Mouse (Mus musculus) gastrocnemius, postnatal 25 days (tissue): ENCODE data around the gene Cnn1. TPM values are rescaled to one million over a fixed set of nuclear protein-coding genes. Genes with fewer than 3 reads are reported as not detected.

ENCODE experiments used
- DNase-seq: peaks from one replicate; pipeline ENCODE4 v3.0.0; 2022
- microRNA-seq, 2 experiments: library from miRNA; unstranded; fragments of <30 nt; microRNA quantifications; one replicate each; pipeline ENCODE4 v1.2.0; 2021; ENCODE audit warnings: borderline replicate concordance in 2 of 2
- total RNA-seq, 2 experiments: library from RNA; stranded (reverse); gene quantifications; 1 replicate in 1 of 2; 2 replicates in 1 of 2; pipeline ENCODE4 v1.2.3; 2021

Gene Cnn1
- total RNA-seq, 2 experiments from 2014 or later: 4.2 to 8.1 TPM

DNA sequence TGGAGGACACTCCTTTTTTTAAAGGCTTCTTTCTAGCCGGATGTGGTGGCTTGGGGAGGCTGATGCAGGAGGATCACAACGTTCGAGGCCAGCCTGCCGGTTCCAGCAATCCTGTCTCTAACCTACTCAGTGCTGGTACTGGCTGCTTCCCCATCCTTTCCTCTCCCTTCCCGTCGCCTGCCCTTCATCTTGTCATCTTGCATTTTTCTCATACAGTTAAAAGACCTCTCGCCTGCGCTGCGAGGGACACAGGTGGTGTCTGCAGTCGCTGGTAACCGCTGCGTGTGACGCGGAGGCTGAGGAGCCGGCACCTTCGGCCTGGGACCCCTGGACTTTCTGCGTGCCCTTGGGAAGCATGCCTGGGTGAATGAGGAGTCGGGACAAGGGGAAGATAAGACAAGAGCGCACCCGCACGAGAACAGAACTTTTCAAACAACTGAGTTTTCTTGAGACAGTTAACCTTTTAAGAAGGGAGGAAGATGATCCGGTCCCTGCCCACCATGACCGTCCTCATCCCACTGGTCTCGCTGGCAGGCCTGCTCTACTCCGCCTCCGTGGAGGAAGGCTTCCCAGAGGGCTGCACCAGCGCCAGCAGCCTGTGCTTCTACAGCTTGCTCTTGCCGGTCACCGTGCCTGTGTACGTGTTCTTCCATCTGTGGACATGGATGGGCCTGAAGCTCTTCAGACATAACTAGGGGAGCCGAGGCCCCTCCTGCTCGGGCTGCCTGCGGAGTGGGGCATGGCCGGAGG, 58.7 kb downstream of the Cnn1 start:
- DNase-seq: no peak

Small RNA genes lying within 50 kb of the gene (microRNA-seq; reads per million reads assigned to microRNA genes)
- 0 to 0.26 reads per million in 2 experiments for gene Mir7084

Other genes starting within 250 kb of the Cnn1 start
- 10 to 100 TPM; 10.7 to 14.7 TPM for gene Dock6, start 246.6 kb upstream of the Cnn1 start, total RNA-seq
- 1 to 10 TPM; 3.4 to 6.0 TPM for gene Rab3d, start 181.0 kb upstream of the Cnn1 start, total RNA-seq
- under 1 TPM; 0.38 to 0.51 TPM for gene Ccdc159, start 171.7 kb upstream of the Cnn1 start, total RNA-seq
- 10 to 100 TPM in 1 of 2 experiments, 1 to 10 TPM in 1; 8.6 to 14.6 TPM for gene Tmem205, start 171.7 kb upstream of the Cnn1 start, total RNA-seq
- under 1 TPM; 0.56 to 0.83 TPM for gene Plppr2, start 162.2 kb upstream of the Cnn1 start, total RNA-seq
- gene Swsap1, start 143.5 kb upstream of the Cnn1 start, total RNA-seq: 1 to 10 TPM; 1.6 to 2.7 TPM
- gene Epor, start 135.7 kb upstream of the Cnn1 start, total RNA-seq: under 1 TPM; 0.20 to 0.59 TPM
- gene Rgl3, start 109.8 kb upstream of the Cnn1 start, total RNA-seq: under 1 TPM; 0.33 to 0.83 TPM
- not detected for gene Ccdc151, start 96.6 kb upstream of the Cnn1 start, total RNA-seq
- 10 to 100 TPM; 24.1 to 35.3 TPM for gene Prkcsh, start 96.4 kb upstream of the Cnn1 start, total RNA-seq
- under 1 TPM in 1 of 2 experiments, not detected in 1; 0.11 TPM for gene Elavl3, start 47.2 kb upstream of the Cnn1 start, total RNA-seq
- gene Gm49318, start 28.0 kb upstream of the Cnn1 start, total RNA-seq: not detected
- 1 to 10 TPM; 2.5 to 2.6 TPM for gene Zfp653, start 27.8 kb upstream of the Cnn1 start, total RNA-seq
- 10 to 100 TPM; 79.5 to 83.6 TPM for gene Ecsit, start 13.8 kb upstream of the Cnn1 start, total RNA-seq
- 10 to 100 TPM; 36.5 to 38.9 TPM for gene Elof1, start 18.0 kb downstream of the Cnn1 start, total RNA-seq
- gene Acp5, start 36.5 kb downstream of the Cnn1 start, total RNA-seq: 1 to 10 TPM in 1 of 2 experiments, under 1 TPM in 1; 0.77 to 8.8 TPM
- 10 to 100 TPM; 30.9 to 31.9 TPM for gene Pigyl, start 57.6 kb downstream of the Cnn1 start, total RNA-seq
- gene Zfp872, start 88.9 kb downstream of the Cnn1 start, total RNA-seq: under 1 TPM in 1 of 2 experiments, not detected in 1; 0.11 TPM
- gene Zfp809, start 126.5 kb downstream of the Cnn1 start, total RNA-seq: 1 to 10 TPM; 6.6 to 7.9 TPM
- gene Zfp599, start 160.7 kb downstream of the Cnn1 start, total RNA-seq: not detected
- gene Zfp810, start 208.4 kb downstream of the Cnn1 start, total RNA-seq: under 1 TPM; 0.91 to 0.95 TPM